Mouse (Mus musculus) gastrocnemius, postnatal 4 days (tissue): Measurements from ENCODE around the gene Gm45713. TPM values are rescaled to one million over a fixed set of nuclear protein-coding genes. Genes with fewer than 3 reads are reported as not detected.
A peak's percentile ranks its signal among the peaks of the same experiment; 100 is the strongest.

Experiments
- DNase-seq, 2 experiments: peaks; one replicate each; pipeline ENCODE4 v3.0.0; 2021 to 2022; ENCODE audit warnings: low spot score in 2 of 2, mixed read lengths in 2 of 2
- microRNA-seq: library from miRNA; unstranded; fragments of <30 nt; microRNA quantifications from one replicate; pipeline ENCODE4 v1.2.0, GENCODE M21; 2021
- total RNA-seq, 2 experiments: library from RNA; stranded (reverse); gene quantifications; 2 replicates each; pipeline ENCODE4 v1.2.3; 2021

Gene Gm45713
- total RNA-seq, 2 experiments from 2014 or later: 0.34 TPM; not detected in 1

- no peak for DNase-seq
Measured at GRCm38 (mm10) chr7:45077322-45077721, 58.7 kb downstream of the Gm45713 start.

GRCm38 (mm10) chr7:45076501-45076900 is 59.5 kb downstream of the Gm45713 start:
- no peak for DNase-seq

Small RNA genes within 50 kb of the gene (microRNA-seq; reads per million reads assigned to microRNA genes)
- gene Mir150 (85.5 reads per million, percentile 48 among the genes with 10 or more reads in this experiment), gene Mir5121 (11.4 reads per million, percentile 29 among the genes with 10 or more reads in this experiment), gene Mir7055 (not detected)

Other genes starting within 250 kb of the Gm45713 start
- 10 to 100 TPM; 63.8 to 67.6 TPM for gene Med25, start 243.5 kb downstream of the Gm45713 start, total RNA-seq
- 10 to 100 TPM; 16.1 to 18.4 TPM for gene Fuz, start 240.2 kb downstream of the Gm45713 start, total RNA-seq
- 10 to 100 TPM; 84.8 to 88.9 TPM for gene Ap2a1, start 206.7 kb downstream of the Gm45713 start, total RNA-seq
- not detected for gene Tsks, start 193.0 kb downstream of the Gm45713 start, total RNA-seq
- gene Cpt1c, start 161.4 kb downstream of the Gm45713 start, total RNA-seq: 10 to 100 TPM; 10.3 to 10.8 TPM
- 100 to 1,000 TPM; 318 to 331 TPM for gene Prmt1, start 149.7 kb downstream of the Gm45713 start, total RNA-seq
- gene Irf3, start 138.6 kb downstream of the Gm45713 start, total RNA-seq: 10 to 100 TPM; 46.0 to 50.4 TPM
- gene Bcl2l12, start 137.5 kb downstream of the Gm45713 start, total RNA-seq: 10 to 100 TPM; 21.5 to 22.0 TPM
- gene Scaf1, start 119.9 kb downstream of the Gm45713 start, total RNA-seq: 10 to 100 TPM; 74.1 to 76.0 TPM
- 100 to 1,000 TPM; 119 to 123 TPM for gene Rras, start 118.3 kb downstream of the Gm45713 start, total RNA-seq
- gene Prr12, start 83.3 kb downstream of the Gm45713 start, total RNA-seq: 10 to 100 TPM; 63.9 to 65.2 TPM
- 10 to 100 TPM; 47.3 to 48.3 TPM for gene Nosip, start 73.8 kb downstream of the Gm45713 start, total RNA-seq
- gene Prrg2, start 73.6 kb downstream of the Gm45713 start, total RNA-seq: 10 to 100 TPM; 11.7 to 12.3 TPM
- 100 to 1,000 TPM; 172 to 192 TPM for gene Rcn3, start 44.0 kb downstream of the Gm45713 start, total RNA-seq
- gene Fcgrt, start 32.4 kb downstream of the Gm45713 start, total RNA-seq: 10 to 100 TPM; 84.6 to 87.3 TPM
- 1,000 to 10,000 TPM in 1 of 2 experiments, 100 to 1,000 TPM in 1; 985 to 1,047 TPM for gene Rps11, start 11.8 kb downstream of the Gm45713 start, total RNA-seq
- gene Rpl13a, start 7.5 kb downstream of the Gm45713 start, total RNA-seq: 1,000 to 10,000 TPM; 1,483 to 1,628 TPM
- gene Flt3l, start 201 bp upstream of the Gm45713 start, total RNA-seq: 1 to 10 TPM; 2.4 to 5.1 TPM
- 10 to 100 TPM; 52.1 to 59.3 TPM for gene Pih1d1, start 18.1 kb upstream of the Gm45713 start, total RNA-seq
- 10 to 100 TPM; 34.8 to 51.6 TPM for gene Aldh16a1, start 18.4 kb upstream of the Gm45713 start, total RNA-seq
- 1 to 10 TPM; 2.6 to 3.0 TPM for gene Slc17a7, start 27.7 kb upstream of the Gm45713 start, total RNA-seq
- under 1 TPM; 0.34 to 0.42 TPM for gene Gfy, start 43.3 kb upstream of the Gm45713 start, total RNA-seq
- not detected for gene Pth2, start 44.8 kb upstream of the Gm45713 start, total RNA-seq
- gene Ccdc155, start 68.7 kb upstream of the Gm45713 start, total RNA-seq: 1 to 10 TPM; 3.2 to 4.9 TPM
- not detected for gene Dkkl1, start 75.9 kb upstream of the Gm45713 start, total RNA-seq
- 10 to 100 TPM; 40.0 to 51.4 TPM for gene Tead2, start 79.5 kb upstream of the Gm45713 start, total RNA-seq
- gene Cd37, start 102.9 kb upstream of the Gm45713 start, total RNA-seq: 1 to 10 TPM; 3.7 to 4.8 TPM
- gene Slc6a16, start 104.9 kb upstream of the Gm45713 start, total RNA-seq: not detected
- not detected for gene Slc6a21, start 141.3 kb upstream of the Gm45713 start, total RNA-seq
- 10 to 100 TPM; 42.7 to 53.4 TPM for gene Trpm4, start 197.5 kb upstream of the Gm45713 start, total RNA-seq
- 100 to 1,000 TPM; 523 to 551 TPM for gene Hrc, start 199.1 kb upstream of the Gm45713 start, total RNA-seq
- 1 to 10 TPM; 1.9 to 2.4 TPM for gene Ppfia3, start 230.8 kb upstream of the Gm45713 start, total RNA-seq
- gene Lin7b, start 234.4 kb upstream of the Gm45713 start, total RNA-seq: 1 to 10 TPM in 1 of 2 experiments, under 1 TPM in 1; 0.86 to 1.1 TPM